Mouse (Mus musculus): ENCODE data around the gene Saxo1.

Gene Saxo1

GRCm38 (mm10) chr4:86527162-86528136, 30.7 kb downstream of the Saxo1 start:
- peak; percentile 19 for DNase-seq

GRCm38 (mm10) chr4:86524483-86524882, 33.6 kb downstream of the Saxo1 start:
- no peak for DNase-seq

- DNase-seq = no peak
These were observed 34.4 kb downstream of the Saxo1 start for GRCm38 (mm10) chr4:86523771-86524170.

- no peak for DNase-seq
These were observed 37.4 kb downstream of the Saxo1 start for GRCm38 (mm10) chr4:86520695-86521094.

GRCm38 (mm10) chr4:86519953-86520352, 38.2 kb downstream of the Saxo1 start:
- DNase-seq = no peak

- DNase-seq = no peak
These were observed 53.5 kb downstream of the Saxo1 start for GRCm38 (mm10) chr4:86504656-86505055.

- no peak for DNase-seq
These were observed 58.6 kb downstream of the Saxo1 start for GRCm38 (mm10) chr4:86499561-86499960.

GRCm38 (mm10) chr4:86498754-86499153, 59.4 kb downstream of the Saxo1 start:
- DNase-seq = no peak

GRCm38 (mm10) chr4:86489128-86489527, 69.0 kb downstream of the Saxo1 start:
- DNase-seq = no peak

- no peak for DNase-seq
These were observed 71.2 kb downstream of the Saxo1 start for GRCm38 (mm10) chr4:86486901-86487300.

- DNase-seq = no peak
These were observed 71.6 kb downstream of the Saxo1 start for GRCm38 (mm10) chr4:86486491-86486890.

- DNase-seq = no peak
These were observed 73.1 kb downstream of the Saxo1 start for GRCm38 (mm10) chr4:86485052-86485451.

- DNase-seq = no peak
These were observed 74.4 kb downstream of the Saxo1 start for GRCm38 (mm10) chr4:86483686-86484085.

- DNase-seq = no peak
These were observed 75.0 kb downstream of the Saxo1 start for GRCm38 (mm10) chr4:86483013-86483615.

GRCm38 (mm10) chr4:86480891-86481290, 77.2 kb downstream of the Saxo1 start:
- no peak for DNase-seq

GRCm38 (mm10) chr4:86464808-86465207, 93.3 kb downstream of the Saxo1 start:
- no peak for DNase-seq

- DNase-seq = no peak
These were observed 107.7 kb downstream of the Saxo1 start for GRCm38 (mm10) chr4:86450468-86450867.

- no peak for DNase-seq
These were observed 121.8 kb downstream of the Saxo1 start for GRCm38 (mm10) chr4:86436336-86436735.

- DNase-seq = no peak
These were observed 122.5 kb downstream of the Saxo1 start for GRCm38 (mm10) chr4:86435631-86436030.

GRCm38 (mm10) chr4:86428091-86428745, 129.9 kb downstream of the Saxo1 start:
- DNase-seq = no peak

- no peak for DNase-seq
These were observed 130.8 kb downstream of the Saxo1 start for GRCm38 (mm10) chr4:86427312-86427711.

- DNase-seq = no peak
These were observed 131.6 kb downstream of the Saxo1 start for GRCm38 (mm10) chr4:86426549-86426948.

- no peak for DNase-seq
These were observed 132.5 kb downstream of the Saxo1 start for GRCm38 (mm10) chr4:86425581-86425980.

GRCm38 (mm10) chr4:86422586-86422985, 135.5 kb downstream of the Saxo1 start:
- DNase-seq = no peak
